Mouse (Mus musculus) liver, postnatal 0 days (tissue): Measurements from ENCODE around the gene Slco1b2. TPM values are rescaled to one million over a fixed set of nuclear protein-coding genes. Genes with fewer than 3 reads are reported as not detected.

Experiments
- ATAC-seq: fragments of 200-750 bp; cut with Nextera tagmentation; 2 replicates; pipeline ENCODE4 v1.8.0; 2017; ENCODE audit warnings: mild to moderate bottlenecking, moderate library complexity
- DNase-seq: peaks from one replicate; pipeline ENCODE4 v3.0.0-alpha.2; 2016
- H3K27ac ChIP-seq: fragments of 300-500 bp; sonication (generic); 2 replicates; pipeline ENCODE4 v1.5.1; 2014; ENCODE audit warnings: antibody characterized with exemption, moderate library complexity, mild to moderate bottlenecking, low read depth
- H3K27me3 ChIP-seq: fragments of 300-500 bp; sonication (generic); 2 replicates; pipeline ENCODE4 v1.6.1; 2014; ENCODE audit warnings: low read length, control low read depth, mixed read lengths; ENCODE audit not compliant: insufficient read depth
- H3K36me3 ChIP-seq: fragments of 300-500 bp; sonication (generic); replicated peaks from 2 replicates; pipeline ENCODE4 v1.6.1; 2014; ENCODE audit warnings: mild to moderate bottlenecking, control low read depth, low read length, moderate library complexity, mixed read lengths; ENCODE audit not compliant: insufficient read depth
- H3K4me1 ChIP-seq: fragments of 300-500 bp; sonication (generic); 2 replicates; pipeline ENCODE4 v1.6.1; 2014; ENCODE audit warnings: antibody characterized with exemption, mild to moderate bottlenecking, control low read depth; ENCODE audit not compliant: insufficient read depth
- H3K4me2 ChIP-seq: fragments of 300-500 bp; sonication (generic); 2 replicates; pipeline ENCODE4 v1.6.1; 2014; ENCODE audit warnings: low read depth, mild to moderate bottlenecking, low read length, moderate library complexity, mixed read lengths
- H3K4me3 ChIP-seq: fragments of 300-500 bp; sonication (generic); 2 replicates; pipeline ENCODE4 v1.5.1; 2014; ENCODE audit warnings: low read depth, low read length
- H3K9ac ChIP-seq: fragments of 300-500 bp; sonication (generic); replicated peaks from 2 replicates; pipeline ENCODE4 v1.6.1; 2014; ENCODE audit warnings: mild to moderate bottlenecking, moderate library complexity
- H3K9me3 ChIP-seq: fragments of 300-500 bp; sonication (generic); 2 replicates; pipeline ENCODE4 v1.6.1; 2016; ENCODE audit warnings: mild to moderate bottlenecking, control low read depth, low read length, mixed read lengths
- CTCF ChIP-seq: sonication (generic); IDR thresholded peaks from 2 replicates; pipeline ENCODE4 v1.5.1; 2016; ENCODE audit warnings: antibody characterized with exemption, low read depth
- EP300 ChIP-seq: IDR thresholded peaks from 2 replicates; pipeline ENCODE4 v1.6.1; 2016; ENCODE audit warnings: antibody characterized with exemption, low read depth, mild to moderate bottlenecking
- WGBS: fragments of 180-500 bp; shearing (Covaris S2); extraction: QIAGEN DNeasy Blood & Tissue Kit; methylation state at CpG from one replicate; pipeline ENCODE4 v1.1.7; 2014; ENCODE audit not compliant: insufficient replicate concordance; 5-methylcytosine and 5-hydroxymethylcytosine counted together
- polyA plus RNA-seq: library from polyadenylated mRNA; unstranded; fragments of >200 nt; fragmentation: Nextera tagmentation; extraction: Ambion mirVana; gene quantifications from 2 replicates; pipeline ENCODE4 v1.2.1, GENCODE M21; 2015

Slco1b2 gene
- polyA plus RNA-seq, 1 experiment from 2014 or later, result 244 TPM

GRCm38 (mm10) chr6:141640639-141641038 is 11.3 kb downstream of the Slco1b2 start:
- peaks cover 4% of the 10 kb centered on the region for H3K36me3 ChIP-seq
- H3K27ac ChIP-seq, result 0 out of 2 replicates have a peak overlapping the region, but pooled peaks have one; percentile 39
- no peaks in the 10 kb centered on the region for H3K27me3 ChIP-seq
- H3K9ac ChIP-seq, result no peak overlapping the region
- no peak overlapping the region for H3K4me2 ChIP-seq
- ATAC-seq, result peak; percentile 66
- WGBS, result 35% methylated on average over 1 of the region's 1 CpGs
- H3K4me1 ChIP-seq, result peaks cover 2% of the 10 kb centered on the region
- no peak overlapping the region for H3K4me3 ChIP-seq
- peak; percentile 19 for DNase-seq
- no peak for TF ChIP-seq CTCF
- no peak for TF ChIP-seq EP300
- H3K9me3 ChIP-seq, result no peaks in the 10 kb centered on the region

GRCm38 (mm10) chr6:141687008-141687407 is 57.7 kb downstream of the Slco1b2 start:
- ATAC-seq, result no peak
- H3K27me3 ChIP-seq, result no peaks in the 10 kb centered on the region
- no peak for DNase-seq
- H3K4me2 ChIP-seq, result no peak overlapping the region
- TF ChIP-seq EP300 (no peak), CTCF (no peak)
- H3K4me3 ChIP-seq, result no peak overlapping the region
- H3K36me3 ChIP-seq, result no peaks in the 10 kb centered on the region
- H3K4me1 ChIP-seq, result no peaks in the 10 kb centered on the region
- no peaks in the 10 kb centered on the region for H3K9me3 ChIP-seq
- H3K27ac ChIP-seq, result no peak overlapping the region
- H3K9ac ChIP-seq, result no peak overlapping the region
- WGBS, result 73% methylated on average over 4 of the region's 4 CpGs

- no peak overlapping the region for H3K4me2 ChIP-seq
- H3K4me1 ChIP-seq, result no peaks in the 10 kb centered on the region
- no peak overlapping the region for H3K9ac ChIP-seq
- no peak overlapping the region for H3K27ac ChIP-seq
- H3K4me3 ChIP-seq, result no peak overlapping the region
- H3K36me3 ChIP-seq, result no peaks in the 10 kb centered on the region
- TF ChIP-seq EP300 (no peak), CTCF (no peak)
- no peaks in the 10 kb centered on the region for H3K27me3 ChIP-seq
- peak; percentile 25; the same call in 1 of the 2 replicates for ATAC-seq
- DNase-seq, result no peak
- H3K9me3 ChIP-seq, result no peaks in the 10 kb centered on the region
These were observed 61.9 kb downstream of the Slco1b2 start for GRCm38 (mm10) chr6:141691246-141691645.

Other genes starting within 250 kb of the Slco1b2 start
- 0.05 TPM in 1 of 2 replicates, not detected in the other for gene Slco1c1, start 105.2 kb upstream of the Slco1b2 start, polyA plus RNA-seq
- gene Gm5724, start 144.3 kb downstream of the Slco1b2 start, polyA plus RNA-seq, result not detected in 2 replicates
- gene Slco1a4, start 226.7 kb downstream of the Slco1b2 start, polyA plus RNA-seq, result 0.32 and 0.52 TPM in 2 replicates